Mouse (Mus musculus) natural killer cell, adult 2 months (primary cell): ENCODE data around the gene Tmem47.

ENCODE experiments used
- DNase-seq, 2 experiments: peaks; one replicate each; pipeline ENCODE4 v3.0.0; 2022; ENCODE audit warnings: low spot score in 2 of 2

Gene Tmem47

DNA sequence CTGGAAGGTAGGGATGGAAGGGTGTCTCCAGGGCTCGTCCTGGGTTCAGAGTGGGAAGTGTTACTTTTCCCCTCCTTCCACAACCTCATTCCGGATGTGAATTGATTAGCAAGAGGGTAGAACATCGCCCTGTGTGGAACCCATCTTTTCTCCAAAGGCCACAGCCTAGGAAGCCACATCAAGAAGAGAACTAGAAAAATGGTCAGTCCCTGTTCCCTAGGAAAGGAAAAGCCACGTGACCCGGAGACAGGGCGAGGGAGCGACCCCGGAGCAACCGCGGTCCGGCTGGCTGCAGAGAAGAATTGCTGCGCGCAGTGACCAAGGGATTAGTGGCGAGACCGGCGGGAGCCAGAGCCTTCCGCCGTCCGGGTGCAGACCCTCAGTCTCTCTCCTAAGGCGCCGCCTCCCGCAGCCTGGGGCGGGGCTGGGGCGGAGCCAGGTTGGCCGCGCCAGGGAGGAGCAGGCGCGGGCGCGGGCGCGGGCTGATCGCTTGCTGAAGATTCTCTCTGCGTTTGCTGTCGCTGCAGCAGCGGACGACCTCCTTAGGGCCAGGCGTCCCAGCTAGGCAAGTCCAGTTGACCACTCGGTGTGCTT is at the start of gene Tmem47:
Gene Tmem47, plus strand, starts transcription at position 489 of the 594 bp plus-strand sequence.
- DNase-seq, result no peak

DNA sequence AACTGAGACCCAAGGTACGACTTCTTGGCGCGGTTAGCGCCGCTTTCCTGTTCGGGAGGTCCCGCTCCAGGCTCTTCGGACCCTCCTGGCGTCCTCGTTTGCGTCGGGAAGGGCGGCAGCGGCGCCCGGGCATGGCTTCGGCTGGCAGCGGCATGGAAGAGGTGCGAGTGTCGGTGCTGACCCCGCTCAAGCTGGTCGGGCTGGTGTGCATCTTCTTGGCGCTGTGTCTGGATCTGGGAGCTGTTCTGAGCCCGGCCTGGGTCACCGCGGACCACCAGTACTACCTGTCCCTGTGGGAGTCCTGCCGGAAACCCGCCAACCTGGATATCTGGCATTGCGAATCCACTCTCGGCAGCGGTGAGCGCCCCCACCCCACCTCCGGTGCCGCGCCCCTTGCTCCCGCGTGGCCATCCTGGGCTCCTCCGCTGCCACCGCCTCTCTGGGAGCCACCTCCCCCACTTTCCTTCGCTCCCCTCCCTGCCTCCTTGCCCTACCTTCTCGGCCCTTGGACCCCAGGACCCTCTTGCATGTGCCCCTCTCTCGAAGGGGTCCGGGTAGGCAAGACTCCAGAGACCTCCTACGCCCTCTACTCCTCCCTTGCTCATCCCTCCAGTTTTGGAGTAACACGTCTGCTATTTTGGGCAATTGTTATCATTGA is 435 bp downstream of the Tmem47 start:
- DNase-seq, result no peak

DNA sequence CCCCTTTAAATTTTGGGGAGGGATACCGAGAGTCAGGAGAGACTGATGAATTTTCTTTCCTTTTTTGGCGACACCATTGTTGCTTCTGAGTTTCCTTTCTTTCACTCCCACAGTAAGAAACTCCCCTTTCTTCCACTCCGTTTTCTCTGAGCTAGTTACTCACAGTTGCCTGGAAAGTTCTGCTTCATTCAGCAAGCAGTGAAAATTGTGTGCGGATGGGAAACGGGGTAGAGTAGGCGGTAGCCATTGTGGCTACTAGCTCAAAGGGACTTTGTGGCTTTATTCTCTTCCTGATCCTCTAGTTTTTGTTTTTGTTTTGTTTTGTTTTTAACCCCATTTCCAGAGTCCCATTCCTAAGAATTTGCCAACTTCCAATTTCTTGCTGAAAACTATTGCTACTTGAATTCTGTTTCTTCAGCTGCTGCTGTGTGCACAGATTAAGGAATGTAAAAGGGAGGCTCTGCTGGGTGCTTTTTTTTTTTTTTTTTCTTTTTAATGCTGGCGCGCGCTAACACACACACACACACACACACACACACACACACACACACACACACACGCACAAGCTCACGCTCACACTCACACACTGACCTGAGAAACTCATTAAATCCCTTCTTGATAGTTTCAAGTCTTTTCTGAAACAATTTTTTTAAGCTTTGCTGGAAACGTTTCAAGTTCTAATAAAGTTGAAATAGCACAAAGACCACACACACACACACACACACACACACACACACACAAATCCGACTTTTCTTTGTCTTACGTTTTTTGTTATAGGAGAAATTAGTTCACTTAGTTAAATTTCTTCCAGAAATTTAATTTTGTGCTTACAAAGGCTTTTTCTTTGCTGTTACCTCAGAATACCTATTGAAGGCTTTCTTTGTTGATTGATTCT is 1.5 kb downstream of the Tmem47 start:
- no peak for DNase-seq

DNA sequence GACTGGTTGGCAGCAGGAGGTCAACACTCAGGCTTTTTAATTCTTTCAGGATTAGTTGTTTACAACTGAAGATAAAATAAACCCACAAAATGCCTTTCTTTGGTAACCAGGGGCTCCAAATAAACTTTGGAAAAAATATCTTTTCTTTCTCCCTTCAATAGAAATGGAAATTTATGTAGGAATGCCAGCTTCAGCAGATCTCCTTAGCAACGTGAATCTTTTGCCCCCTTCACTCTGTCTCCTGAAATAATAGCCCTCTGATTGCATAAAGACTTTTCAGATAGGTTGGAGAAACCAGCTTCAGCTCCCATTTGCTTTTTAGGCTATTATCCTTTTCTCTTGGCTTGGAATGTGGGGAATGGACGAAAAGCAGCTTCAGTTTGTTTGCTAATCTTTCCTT is 2.2 kb downstream of the Tmem47 start:
- no peak for DNase-seq

DNA sequence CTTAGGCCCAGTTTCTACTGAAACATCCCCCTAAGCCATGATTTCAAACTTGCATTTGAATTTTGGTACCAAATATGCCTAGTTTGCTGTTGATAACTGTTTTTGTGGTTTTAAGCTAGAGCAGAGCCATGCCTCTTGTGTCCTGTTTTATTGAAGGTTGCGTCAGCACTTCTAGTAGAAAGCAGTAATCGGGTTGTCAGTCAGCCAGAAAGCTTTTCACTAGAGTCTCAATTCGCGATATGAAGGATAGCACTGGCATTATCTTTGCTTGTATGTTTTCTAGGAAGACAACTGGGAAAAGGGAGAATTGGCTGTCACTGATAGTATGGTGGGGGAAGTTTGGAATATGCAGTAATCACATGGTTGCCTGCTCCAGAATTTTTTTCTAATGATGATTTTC is 3.3 kb downstream of the Tmem47 start:
- DNase-seq, result no peak

DNA sequence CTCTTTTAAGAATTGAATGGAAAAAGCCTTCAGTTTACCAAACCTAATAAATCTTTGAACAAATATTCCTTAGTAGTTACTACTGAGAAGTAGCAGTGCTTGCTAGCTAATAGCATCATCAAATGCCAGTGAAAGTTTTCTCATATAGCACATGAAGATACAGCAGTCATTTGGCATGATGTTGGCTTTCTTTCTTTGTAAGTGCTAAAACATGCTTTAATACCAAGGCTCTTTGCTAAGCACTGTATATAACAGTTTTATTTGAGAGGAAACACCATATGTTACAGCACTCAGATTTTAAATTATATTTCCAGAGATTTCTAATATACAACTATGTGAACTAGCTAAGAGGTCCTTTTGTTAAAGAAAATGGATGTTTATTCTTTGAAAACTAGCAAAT is 8.0 kb downstream of the Tmem47 start:
- DNase-seq, result no peak

DNA sequence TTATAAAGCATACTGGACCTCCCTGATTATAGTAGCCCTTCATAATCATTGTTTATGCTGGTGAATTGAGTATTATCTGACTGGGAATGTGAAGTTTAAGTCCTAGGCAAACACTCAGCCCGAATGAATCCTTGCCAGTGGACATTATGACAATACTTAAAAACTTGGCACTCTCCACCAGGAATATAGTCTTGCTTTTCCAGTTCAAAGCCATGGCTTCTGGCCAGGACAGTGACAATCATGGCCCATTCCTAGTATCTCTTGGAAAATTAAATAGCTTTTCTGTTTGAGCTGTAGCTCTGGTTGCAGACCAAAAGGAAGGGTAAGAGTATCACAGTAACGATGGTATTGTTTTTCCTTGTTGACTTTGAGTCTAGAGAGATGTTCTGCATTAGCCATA is 10.5 kb downstream of the Tmem47 start:
- no peak for DNase-seq

DNA sequence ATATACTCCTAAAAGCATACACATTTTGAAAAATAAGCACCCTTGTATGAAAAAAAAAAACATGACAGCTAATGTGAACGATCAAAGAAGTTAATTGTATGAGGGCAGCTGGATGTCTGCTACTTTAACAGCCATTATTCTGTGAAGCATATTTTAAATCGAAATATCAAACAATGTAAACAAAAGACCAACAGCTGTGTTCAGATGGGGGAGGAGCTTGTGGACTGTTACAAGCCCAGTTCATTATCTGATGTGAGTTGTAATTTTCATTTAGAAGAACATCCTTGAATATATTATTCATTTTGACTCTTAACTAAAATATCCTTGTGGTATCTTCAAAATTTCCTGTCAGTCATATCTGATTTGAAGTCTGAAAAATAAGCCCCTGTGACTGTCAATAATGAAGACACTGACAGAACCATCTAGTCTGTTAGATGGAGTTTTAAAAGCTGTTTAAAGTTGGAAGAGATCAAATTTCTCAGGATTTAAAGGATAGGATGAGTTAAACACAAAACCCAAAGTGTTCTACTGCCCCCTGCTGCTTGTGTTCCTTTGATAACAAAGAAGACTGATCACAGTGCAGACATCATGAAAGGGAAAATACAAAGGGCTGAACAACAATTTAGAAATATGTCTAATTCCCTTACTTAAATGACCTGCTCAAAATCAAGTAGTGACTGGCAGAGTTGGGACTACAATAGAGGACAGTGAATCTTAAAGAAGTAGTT is 14.7 kb downstream of the Tmem47 start:
- DNase-seq, result no peak

DNA sequence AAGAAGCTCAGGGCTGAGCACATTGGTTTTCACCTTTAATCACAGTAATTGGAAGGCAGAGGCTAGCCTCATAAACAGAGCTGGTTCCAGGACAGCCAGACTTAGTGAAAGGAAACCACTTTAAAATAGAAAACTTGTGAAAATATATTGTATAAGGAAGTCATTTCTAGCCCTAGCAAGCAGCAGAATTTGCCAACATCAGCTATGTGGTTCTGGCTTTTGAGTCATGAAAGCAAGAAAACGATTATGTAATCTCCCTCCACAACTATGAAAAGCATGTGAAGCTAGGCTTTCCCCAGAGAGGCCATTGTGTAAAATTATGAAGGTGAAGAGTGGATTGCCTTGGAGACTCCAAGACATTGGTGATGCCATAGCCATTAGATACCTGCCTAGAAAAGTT is 76.9 kb downstream of the Tmem47 start:
- no peak for DNase-seq
